Mouse (Mus musculus): ENCODE data around the gene Pnmal1. TPM values are rescaled to one million over a fixed set of nuclear protein-coding genes. Genes with fewer than 3 reads are reported as not detected.

The Pnmal1 gene
- polyA plus RNA-seq, 1 experiment from 2014 or later = 0.15 TPM

DNA sequence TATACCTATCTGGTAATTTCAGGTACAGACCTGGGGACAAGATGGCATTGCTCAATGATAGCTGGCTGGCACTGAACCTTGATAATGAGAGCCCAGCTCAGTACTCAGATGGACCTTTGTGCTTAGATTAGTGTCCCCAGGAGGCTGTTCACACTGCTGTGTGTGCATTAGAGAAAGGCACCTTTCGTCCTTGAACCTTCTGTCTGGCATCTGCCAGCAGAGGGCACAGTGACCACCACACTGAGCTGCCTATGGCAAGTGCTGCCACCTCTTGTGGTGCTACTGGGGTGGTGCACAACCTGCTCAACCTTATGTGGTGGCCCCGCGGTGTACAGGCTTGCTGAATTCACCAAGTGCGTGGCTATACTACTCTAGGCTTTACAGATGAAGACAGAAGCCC, 47.8 kb downstream of the Pnmal1 start:
- no peaks in the 10 kb centered on the region for H3K9me3 ChIP-seq
- H3K27ac ChIP-seq (replicated peaks) = no peak overlapping the region
- WGBS = 72% methylated on average over 4 of the region's 4 CpGs
- H3K27me3 ChIP-seq (replicated peaks) = no peaks in the 10 kb centered on the region
- no peak overlapping the region for H3K4me3 ChIP-seq
- peaks cover 97% of the 10 kb centered on the region for H3K36me3 ChIP-seq
- H3K9ac ChIP-seq = no peak overlapping the region
- no peak for ATAC-seq (ENCODE audit: extremely low read depth, insufficient number of reproducible peaks, low FRiP score, low TSS enrichment)
- no peak overlapping the region for H3K4me2 ChIP-seq
- 0 out of 2 replicates have a peak, but pooled peaks cover 5% of the 10 kb centered on the region for H3K4me1 ChIP-seq

- H3K27me3 ChIP-seq (replicated peaks) = no peaks in the 10 kb centered on the region
- ATAC-seq (ENCODE audit: extremely low read depth, insufficient number of reproducible peaks, low FRiP score, low TSS enrichment) = no peak
- WGBS = 91% methylated on average over 16 of the region's 16 CpGs
These were observed 50.0 kb downstream of the Pnmal1 start for GRCm38 (mm10) chr7:17009326-17010009.

GRCm38 (mm10) chr7:17010010-17010347, 50.5 kb downstream of the Pnmal1 start:
- no peaks in the 10 kb centered on the region for H3K9me3 ChIP-seq
- no peak overlapping the region for H3K4me3 ChIP-seq
- no peak overlapping the region for H3K4me2 ChIP-seq
- no peak overlapping the region for H3K27ac ChIP-seq (replicated peaks)
- no peaks in the 10 kb centered on the region for H3K4me1 ChIP-seq
- peaks cover 100% of the 10 kb centered on the region for H3K36me3 ChIP-seq
- H3K9ac ChIP-seq = no peak overlapping the region
- WGBS = 80% methylated on average over 5 of the region's 5 CpGs
- H3K27me3 ChIP-seq (replicated peaks) = no peaks in the 10 kb centered on the region
- ATAC-seq (ENCODE audit: extremely low read depth, insufficient number of reproducible peaks, low FRiP score, low TSS enrichment) = no peak

More at GRCm38 (mm10) chr7:17009326-17010009, 50.0 kb downstream of the Pnmal1 start:
- H3K4me1 ChIP-seq = no peaks in the 10 kb centered on the region
- H3K4me2 ChIP-seq = no peak overlapping the region
- H3K36me3 ChIP-seq = peaks cover 100% of the 10 kb centered on the region
- H3K4me3 ChIP-seq = no peak overlapping the region
- no peak overlapping the region for H3K9ac ChIP-seq
- H3K27ac ChIP-seq (replicated peaks) = no peak overlapping the region
- no peaks in the 10 kb centered on the region for H3K9me3 ChIP-seq

GRCm38 (mm10) chr7:17011909-17012590, 52.6 kb downstream of the Pnmal1 start:
- WGBS = 87% methylated on average over 7 of the region's 7 CpGs
- Histone ChIP-seq H3K9ac (no peak overlapping the region), H3K9me3 (no peaks in the 10 kb centered on the region), H3K36me3 (peaks cover 100% of the 10 kb centered on the region), H3K27ac (replicated peaks) (no peak overlapping the region), H3K27me3 (replicated peaks) (no peaks in the 10 kb centered on the region), H3K4me1 (peaks cover 14% of the 10 kb centered on the region), H3K4me2 (no peak overlapping the region), H3K4me3 (no peak overlapping the region)
- no peak for ATAC-seq (ENCODE audit: extremely low read depth, insufficient number of reproducible peaks, low FRiP score, low TSS enrichment)

Other genes starting within 250 kb of the Pnmal1 start
- gene Ceacam9, start 237.8 kb upstream of the Pnmal1 start, polyA plus RNA-seq (2015; fragmentation: Nextera tagmentation; extraction: Ambion mirVana) = not detected in 2 replicates
- gene Ap2s1, start 221.3 kb upstream of the Pnmal1 start, polyA plus RNA-seq (2015; fragmentation: Nextera tagmentation; extraction: Ambion mirVana) = 210 and 235 TPM in 2 replicates
- gene Slc1a5, start 178.3 kb upstream of the Pnmal1 start, polyA plus RNA-seq (2015; fragmentation: Nextera tagmentation; extraction: Ambion mirVana) = 35.2 and 37.8 TPM in 2 replicates
- gene Strn4, start 143.8 kb upstream of the Pnmal1 start, polyA plus RNA-seq (2015; fragmentation: Nextera tagmentation; extraction: Ambion mirVana) = 81.1 and 82.5 TPM in 2 replicates
- gene Fkrp, start 142.9 kb upstream of the Pnmal1 start, polyA plus RNA-seq (2015; fragmentation: Nextera tagmentation; extraction: Ambion mirVana) = 31.9 and 33.3 TPM in 2 replicates
- 9.6 and 11.1 TPM in 2 replicates for gene Prkd2, start 116.8 kb upstream of the Pnmal1 start, polyA plus RNA-seq (2015; fragmentation: Nextera tagmentation; extraction: Ambion mirVana)
- gene Dact3, start 84.4 kb upstream of the Pnmal1 start, polyA plus RNA-seq (2015; fragmentation: Nextera tagmentation; extraction: Ambion mirVana) = 4.6 and 4.7 TPM in 2 replicates
- 4.5 and 4.9 TPM in 2 replicates for gene Gng8, start 67.9 kb upstream of the Pnmal1 start, polyA plus RNA-seq (2015; fragmentation: Nextera tagmentation; extraction: Ambion mirVana)
- 0.32 and 0.59 TPM in 2 replicates for gene Ptgir, start 53.2 kb upstream of the Pnmal1 start, polyA plus RNA-seq (2015; fragmentation: Nextera tagmentation; extraction: Ambion mirVana)
- 85.5 and 101 TPM in 2 replicates for gene Calm3, start 35.6 kb upstream of the Pnmal1 start, polyA plus RNA-seq (2015; fragmentation: Nextera tagmentation; extraction: Ambion mirVana)
- 4.0 and 4.1 TPM in 2 replicates for gene Pnmal2, start 15.0 kb upstream of the Pnmal1 start, polyA plus RNA-seq (2015; fragmentation: Nextera tagmentation; extraction: Ambion mirVana)
- gene Gm42372, start 23.4 kb downstream of the Pnmal1 start, polyA plus RNA-seq (2015; fragmentation: Nextera tagmentation; extraction: Ambion mirVana) = 0.09 and 0.14 TPM in 2 replicates
- 25.5 and 25.8 TPM in 2 replicates for gene Ccdc8, start 33.0 kb downstream of the Pnmal1 start, polyA plus RNA-seq (2015; fragmentation: Nextera tagmentation; extraction: Ambion mirVana)
- gene Ppp5c, start 68.2 kb downstream of the Pnmal1 start, polyA plus RNA-seq (2015; fragmentation: Nextera tagmentation; extraction: Ambion mirVana) = 82.3 and 94.0 TPM in 2 replicates
- 26.7 and 26.8 TPM in 2 replicates for gene Hif3a, start 102.7 kb downstream of the Pnmal1 start, polyA plus RNA-seq (2015; fragmentation: Nextera tagmentation; extraction: Ambion mirVana)
- 0.10 TPM in 1 of 2 replicates, not detected in the other for gene Psg16, start 114.4 kb downstream of the Pnmal1 start, polyA plus RNA-seq (2015; fragmentation: Nextera tagmentation; extraction: Ambion mirVana)
- not detected in 2 replicates for gene Ceacam3, start 190.6 kb downstream of the Pnmal1 start, polyA plus RNA-seq (2015; fragmentation: Nextera tagmentation; extraction: Ambion mirVana)
- not detected in 2 replicates for gene Psg29, start 243.8 kb downstream of the Pnmal1 start, polyA plus RNA-seq (2015; fragmentation: Nextera tagmentation; extraction: Ambion mirVana)

All from heart, embryonic 13.5 days (tissue).